Mouse (Mus musculus) urinary bladder, postnatal 36 days (tissue): ENCODE data around the gene Rpl28.
"Not testable (repeated sequence)": the region's sequence is repeated elsewhere in the genome, so short reads cannot be mapped to it uniquely, and the experiment has no call there.

ENCODE experiments used
- DNase-seq, 2 experiments: peaks; one replicate each; pipeline ENCODE4 v3.0.0; 2022; ENCODE audit warnings: low spot score in 2 of 2, mixed read lengths in 1 of 2

The Rpl28 gene

GRCm38 (mm10) chr7:4783667-4784268 lies 8.9 kb upstream of the Rpl28 start:
- DNase-seq = no peak

GRCm38 (mm10) chr7:4788499-4789435 lies 3.9 kb upstream of the Rpl28 start:
- DNase-seq = peak; percentile 50 to 59

GRCm38 (mm10) chr7:4789436-4789935 lies 3.2 kb upstream of the Rpl28 start, which contains the start of gene Tmem238:
TSS of gene Tmem238 (minus strand) at chr7:4789656.
- DNase-seq = peak; percentile 70 to 78

GRCm38 (mm10) chr7:4793248-4793647 lies 574 bp downstream of the Rpl28 start:
- not testable (repeated sequence) for DNase-seq

- no peak for DNase-seq
Measured at GRCm38 (mm10) chr7:4793674-4794073, 1.0 kb downstream of the Rpl28 start.

GRCm38 (mm10) chr7:4794631-4795168 lies 2.0 kb downstream of the Rpl28 start:
- DNase-seq = no peak

- no peak for DNase-seq
Measured at GRCm38 (mm10) chr7:4795767-4796433, 3.2 kb downstream of the Rpl28 start.

GRCm38 (mm10) chr7:4802247-4802646 lies 9.6 kb downstream of the Rpl28 start:
- DNase-seq = no peak

GRCm38 (mm10) chr7:4806716-4807115 lies 14.0 kb downstream of the Rpl28 start:
- DNase-seq = no peak

GRCm38 (mm10) chr7:4811131-4811530 lies 18.5 kb downstream of the Rpl28 start:
- DNase-seq = not testable (repeated sequence)

- peak in 1 of 2 experiments; percentile 41 for DNase-seq
Measured at GRCm38 (mm10) chr7:4811842-4812302, 19.2 kb downstream of the Rpl28 start.

- DNase-seq = peak; percentile 96 to 97
Measured at GRCm38 (mm10) chr7:4812303-4813104, 19.8 kb downstream of the Rpl28 start, which contains the start of gene Ube2s. TSS of gene Ube2s (minus strand) at chr7:4812590.

GRCm38 (mm10) chr7:4813105-4813791 lies 20.6 kb downstream of the Rpl28 start:
- no peak for DNase-seq

GRCm38 (mm10) chr7:4816559-4816958 lies 23.9 kb downstream of the Rpl28 start:
- DNase-seq = no peak

- DNase-seq = not testable (repeated sequence)
Measured at GRCm38 (mm10) chr7:4820925-4821324, 28.3 kb downstream of the Rpl28 start.

- DNase-seq = no peak
Measured at GRCm38 (mm10) chr7:4821690-4822089, 29.0 kb downstream of the Rpl28 start.

GRCm38 (mm10) chr7:4822162-4822907 lies 29.7 kb downstream of the Rpl28 start:
- no peak for DNase-seq

GRCm38 (mm10) chr7:4825365-4825764 lies 32.7 kb downstream of the Rpl28 start:
- no peak for DNase-seq

GRCm38 (mm10) chr7:4830476-4830875 lies 37.8 kb downstream of the Rpl28 start:
- DNase-seq = no peak
